Mouse (Mus musculus) brain, embryonic 14.5 days (tissue): Measurements from ENCODE around the gene Ift74.

Source experiments
- CTCF ChIP-seq: fragments of 200-500 bp; IDR thresholded peaks from 2 replicates; pipeline ENCODE4 v1.5.1; 2012; ENCODE audit warnings: inconsistent platforms, mild to moderate bottlenecking, moderate library complexity, borderline replicate concordance; ENCODE audit not compliant: insufficient read depth, insufficient read length; ENCODE audit errors: extremely low read depth
- POLR2A ChIP-seq: fragments of 200-500 bp; IDR thresholded peaks from 2 replicates; pipeline ENCODE4 v1.6.1; 2012; ENCODE audit warnings: mild to moderate bottlenecking, inconsistent platforms, borderline replicate concordance; ENCODE audit not compliant: poor library complexity, insufficient read depth, insufficient read length, severe bottlenecking; ENCODE audit errors: extremely low read depth

GRCm38 (mm10) chr4:94604452-94605019, 9.8 kb upstream of the Ift74 start:
- no peak for TF ChIP-seq CTCF
- no peak for TF ChIP-seq POLR2A
